Comparison of ENCODE assay signal across 9 mouse cellular contexts in the genomic region with DNA sequence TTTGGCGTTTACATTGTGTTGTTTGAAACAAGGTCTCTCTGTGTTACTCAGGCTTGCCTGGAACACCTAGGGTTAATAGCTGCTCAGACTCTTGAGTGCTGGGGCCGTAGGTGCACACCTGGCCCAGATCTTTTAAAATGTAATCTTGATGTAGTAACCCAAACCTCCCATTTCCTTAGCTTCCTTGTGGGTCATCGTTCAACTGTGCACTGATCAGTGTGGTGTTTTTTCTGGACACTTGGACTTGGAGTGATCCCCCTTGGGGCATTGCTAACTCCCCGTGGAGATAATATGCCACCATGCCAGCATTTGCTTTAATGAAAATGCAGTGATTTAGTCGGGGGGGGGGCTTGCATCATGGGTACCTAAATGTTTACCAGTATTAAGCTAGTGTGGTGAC.
DNase-seq lines count a peak whose midpoint lies in the region; ATAC-seq and TF ChIP-seq lines count a peak whose summit lies in the region.
"Had no signal": no experiment of that assay in that cellular context is flagged by ENCODE, and none has a peak within 500 bp of the region (broad histone marks: within the 10 kb centered on the region; RNA-seq: fewer than 3 reads in every experiment).

No protein-coding gene starts in this region.

- H3K4me3 ChIP-seq in heart, embryonic 13.5 days = no peak overlapping the region
- H3K4me3 ChIP-seq in bone marrow, adult 2 months (replicated peaks; ENCODE audit: control insufficient read depth, low read depth, low read length) = no peak overlapping the region
- no peak overlapping the region for H3K4me3 ChIP-seq in forebrain, embryonic 16.5 days (replicated peaks; ENCODE audit: low read length)
- H3K4me3 ChIP-seq in liver, embryonic 16.5 days (ENCODE audit: low read depth, low read length) = no peak overlapping the region
- H3K4me3 ChIP-seq: neural tube, embryonic 12.5 days had no signal

- intact Hi-C loops in heart, postnatal 14 days (cut with DNase I) = loop anchor here (5.0 kb wide), 1 partner anchor 152 kb away; a partner anchor contains a TSS

- no peak for TF ChIP-seq POLR2A in bone marrow, adult 2 months (IDR thresholded peaks at IDR 0.05; ENCODE audit: borderline replicate concordance, control insufficient read depth, low read depth, low read length)

- WGBS in heart, embryonic 13.5 days = 32% methylated on average over 5 of the region's 5 CpGs
- WGBS in bone marrow, adult 2 months = 25% methylated on average over 5 of the region's 5 CpGs
- WGBS in forebrain, embryonic 16.5 days = 42% methylated on average over 5 of the region's 5 CpGs
- WGBS in liver, embryonic 16.5 days (ENCODE audit: insufficient replicate concordance) = 40% methylated on average over 5 of the region's 5 CpGs

- no peak for DNase-seq in heart, postnatal 14 days
- no peak for DNase-seq in thymus, postnatal 25 days
- DNase-seq in gastrocnemius, postnatal 25 days = no peak

- TF ChIP-seq CTCF in bone marrow, adult 2 months (IDR thresholded peaks at IDR 0.05; ENCODE audit: control insufficient read depth, insufficient read depth, low read length) = no peak

- H3K4me2 ChIP-seq in heart, embryonic 13.5 days = peak overlapping the region; percentile 34
- H3K4me2 ChIP-seq in forebrain, embryonic 16.5 days (ENCODE audit: low read length) = no peak overlapping the region
- no peak overlapping the region for H3K4me2 ChIP-seq in liver, embryonic 16.5 days (ENCODE audit: low read depth, low read length)
- H3K4me2 ChIP-seq: neural tube, embryonic 12.5 days had no signal

- no peaks in the 10 kb centered on the region for H3K36me3 ChIP-seq in heart, embryonic 13.5 days
- no peaks in the 10 kb centered on the region for H3K36me3 ChIP-seq in forebrain, embryonic 16.5 days (ENCODE audit: control insufficient read depth, insufficient read depth)
- no peaks in the 10 kb centered on the region for H3K36me3 ChIP-seq in liver, embryonic 16.5 days (ENCODE audit: control insufficient read depth, insufficient read depth)
- H3K36me3 ChIP-seq: neural tube, embryonic 12.5 days had no signal

- peak overlapping the region; percentile 88 for H3K27ac ChIP-seq in heart, embryonic 13.5 days (replicated peaks)
- peak overlapping the region; percentile 79; the same call in 1 of the 2 replicates for H3K27ac ChIP-seq in bone marrow, adult 2 months (ENCODE audit: control insufficient read depth, insufficient read depth, low read depth, low read length, poor library complexity)
- no peak overlapping the region for H3K27ac ChIP-seq in forebrain, embryonic 16.5 days (ENCODE audit: low read length)
- peak overlapping the region; percentile 61 for H3K27ac ChIP-seq in liver, embryonic 16.5 days (ENCODE audit: low read length)
- H3K27ac ChIP-seq: neural tube, embryonic 12.5 days had no signal

- no peaks in the 10 kb centered on the region for H3K9me3 ChIP-seq in heart, embryonic 13.5 days
- no peaks in the 10 kb centered on the region for H3K9me3 ChIP-seq in forebrain, embryonic 16.5 days (ENCODE audit: control insufficient read depth, low read length)
- no peaks in the 10 kb centered on the region for H3K9me3 ChIP-seq in liver, embryonic 16.5 days (replicated peaks; ENCODE audit: control insufficient read depth, low read length)
- H3K9me3 ChIP-seq: neural tube, embryonic 12.5 days had no signal

- peak overlapping the region; percentile 64 for H3K9ac ChIP-seq in heart, embryonic 13.5 days
- no peak overlapping the region for H3K9ac ChIP-seq in forebrain, embryonic 16.5 days (replicated peaks; ENCODE audit: low read depth, low read length)
- H3K9ac ChIP-seq in liver, embryonic 16.5 days (ENCODE audit: low read depth, low read length) = no peak overlapping the region
- H3K9ac ChIP-seq: neural tube, embryonic 12.5 days had no signal

- no peaks in the 10 kb centered on the region for H3K27me3 ChIP-seq in heart, embryonic 13.5 days (replicated peaks)
- no peaks in the 10 kb centered on the region for H3K27me3 ChIP-seq in forebrain, embryonic 16.5 days (replicated peaks; ENCODE audit: control insufficient read depth, insufficient read depth, low read length)
- H3K27me3 ChIP-seq in liver, embryonic 16.5 days (ENCODE audit: control insufficient read depth, insufficient read depth, low read depth, low read length) = no peaks in the 10 kb centered on the region
- H3K27me3 ChIP-seq: neural tube, embryonic 12.5 days had no signal

- peaks cover 99% of the 10 kb centered on the region for H3K4me1 ChIP-seq in heart, embryonic 13.5 days
- peaks cover 15% of the 10 kb centered on the region for H3K4me1 ChIP-seq in bone marrow, adult 2 months (ENCODE audit: control insufficient read depth, insufficient read depth, low read length)
- H3K4me1 ChIP-seq in forebrain, embryonic 16.5 days (replicated peaks; ENCODE audit: control insufficient read depth, insufficient read depth, low read length) = peaks cover 15% of the 10 kb centered on the region
- peaks cover 9% of the 10 kb centered on the region for H3K4me1 ChIP-seq in liver, embryonic 16.5 days (ENCODE audit: control insufficient read depth, low read depth, low read length)

- no peak for ATAC-seq in heart, embryonic 13.5 days (ENCODE audit: extremely low read depth, insufficient number of reproducible peaks, low FRiP score, low TSS enrichment)
- ATAC-seq in forebrain, embryonic 16.5 days = peak; percentile 21
- ATAC-seq in liver, embryonic 16.5 days (ENCODE audit: low read depth) = no peak
- no peak for ATAC-seq in activated CD4-positive, CD25-positive, alpha-beta regulatory T cell, adult 4 months
